Mouse (Mus musculus): ENCODE measurements at regions not wholly inside any gene's neighbourhood (a gene's known extent, or its start where the extent isn't known, plus 50 kb on each side); places are given as distances from the start of the nearest gene placed in this dataset.

GRCm38 (mm10) chr7:70908921-70909320 is 442.4 kb downstream of the Gm10295 start:
- TF ChIP-seq POLR2A (IDR thresholded peaks at IDR 0.05; ENCODE audit: insufficient read depth, low read depth, low read length) (no peak), CTCF (IDR thresholded peaks at IDR 0.05; ENCODE audit: insufficient read depth, low read depth, low read length) (no peak)
- Histone ChIP-seq H3K4me1 (ENCODE audit: control insufficient read depth, insufficient read depth, low read length) (no peaks in the 10 kb centered on the region), H3K4me3 (ENCODE audit: insufficient read depth, low read depth, low read length) (no peak overlapping the region), H3K27ac (ENCODE audit: insufficient read depth, low read depth, low read length) (no peak overlapping the region)
- WGBS, result 75% methylated on average over 3 of the region's 3 CpGs

GRCm38 (mm10) chr7:70891700-70892099 is 459.6 kb downstream of the Gm10295 start:
- H3K27ac ChIP-seq (ENCODE audit: insufficient read depth, low read depth, low read length), result no peak overlapping the region
- no peaks in the 10 kb centered on the region for H3K4me1 ChIP-seq (ENCODE audit: control insufficient read depth, insufficient read depth, low read length)
- H3K4me3 ChIP-seq (ENCODE audit: insufficient read depth, low read depth, low read length), result no peak overlapping the region
- TF ChIP-seq POLR2A (IDR thresholded peaks at IDR 0.05; ENCODE audit: insufficient read depth, low read depth, low read length), result no peak
- no peak for TF ChIP-seq CTCF (IDR thresholded peaks at IDR 0.05; ENCODE audit: insufficient read depth, low read depth, low read length)
- WGBS, result 95% methylated on average over 2 of the region's 2 CpGs

DNA sequence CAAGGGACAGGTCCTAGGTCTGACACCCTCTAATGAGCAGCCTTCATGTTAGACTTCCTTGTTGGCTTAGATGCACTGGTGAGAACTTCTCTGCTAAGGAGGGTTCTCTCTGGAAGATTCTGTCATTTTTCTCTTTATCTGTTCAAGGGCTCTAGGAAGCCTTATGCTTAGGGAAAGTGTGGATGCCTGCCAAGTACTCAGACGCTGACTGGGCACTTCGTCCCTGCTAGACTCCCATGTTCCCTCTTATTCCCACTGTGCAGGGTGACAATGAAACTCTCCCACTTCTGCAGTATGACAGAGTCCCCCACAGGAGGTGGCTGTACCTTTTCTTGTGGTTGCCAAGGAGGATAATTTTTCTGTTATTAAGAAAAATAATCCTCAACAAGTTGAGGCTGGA is 470.8 kb downstream of the Gm10295 start:
- H3K4me1 ChIP-seq (ENCODE audit: control insufficient read depth, insufficient read depth, low read length), result no peaks in the 10 kb centered on the region
- WGBS, result 33% methylated on average over 2 of the region's 2 CpGs
- H3K27ac ChIP-seq (ENCODE audit: insufficient read depth, low read depth, low read length), result no peak overlapping the region
- H3K4me3 ChIP-seq (ENCODE audit: insufficient read depth, low read depth, low read length), result no peak overlapping the region
- TF ChIP-seq CTCF (IDR thresholded peaks at IDR 0.05; ENCODE audit: insufficient read depth, low read depth, low read length), result no peak
- TF ChIP-seq POLR2A (IDR thresholded peaks at IDR 0.05; ENCODE audit: insufficient read depth, low read depth, low read length), result no peak

DNA sequence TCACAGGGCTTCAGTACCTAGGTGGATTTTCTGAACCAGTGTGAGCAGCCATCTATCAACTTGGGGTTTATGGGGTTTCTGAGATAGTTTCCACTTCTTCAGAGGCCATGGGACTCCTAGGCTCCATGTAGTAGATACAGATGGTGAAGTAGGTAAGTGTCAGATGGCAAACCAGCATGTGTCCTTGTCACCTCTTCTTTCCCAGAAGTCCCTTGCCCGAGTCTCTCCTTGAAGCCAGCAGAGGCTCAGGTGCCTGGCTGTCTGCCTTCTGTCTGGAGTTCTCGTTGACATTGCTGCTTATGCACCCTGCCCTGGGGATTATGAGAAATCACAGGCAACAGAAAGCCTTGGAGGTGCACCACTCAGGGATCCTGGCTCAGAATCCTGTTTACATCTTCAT is 476.9 kb downstream of the Gm10295 start:
- Histone ChIP-seq H3K4me1 (ENCODE audit: control insufficient read depth, insufficient read depth, low read length) (no peaks in the 10 kb centered on the region), H3K27ac (ENCODE audit: insufficient read depth, low read depth, low read length) (no peak overlapping the region), H3K4me3 (ENCODE audit: insufficient read depth, low read depth, low read length) (no peak overlapping the region)
- WGBS, result 93% methylated on average over 2 of the region's 2 CpGs
- no peak for TF ChIP-seq POLR2A (IDR thresholded peaks at IDR 0.05; ENCODE audit: insufficient read depth, low read depth, low read length)
- TF ChIP-seq CTCF (IDR thresholded peaks at IDR 0.05; ENCODE audit: insufficient read depth, low read depth, low read length), result no peak

GRCm38 (mm10) chr7:70870841-70871534 is 480.3 kb downstream of the Gm10295 start:
- WGBS, result 78% methylated on average over 10 of the region's 10 CpGs
- no peak for TF ChIP-seq POLR2A (IDR thresholded peaks at IDR 0.05; ENCODE audit: insufficient read depth, low read depth, low read length)
- TF ChIP-seq CTCF (IDR thresholded peaks at IDR 0.05; ENCODE audit: insufficient read depth, low read depth, low read length), result no peak
- H3K4me1 ChIP-seq (ENCODE audit: control insufficient read depth, insufficient read depth, low read length), result no peaks in the 10 kb centered on the region
- H3K4me3 ChIP-seq (ENCODE audit: insufficient read depth, low read depth, low read length), result no peak overlapping the region
- no peak overlapping the region for H3K27ac ChIP-seq (ENCODE audit: insufficient read depth, low read depth, low read length)

GRCm38 (mm10) chr7:70869125-70869524 is 482.2 kb downstream of the Gm10295 start:
- H3K4me1 ChIP-seq (ENCODE audit: control insufficient read depth, insufficient read depth, low read length), result no peaks in the 10 kb centered on the region
- WGBS, result 89% methylated on average over 1 of the region's 1 CpGs
- H3K27ac ChIP-seq (ENCODE audit: insufficient read depth, low read depth, low read length), result no peak overlapping the region
- TF ChIP-seq POLR2A (IDR thresholded peaks at IDR 0.05; ENCODE audit: insufficient read depth, low read depth, low read length) (no peak), CTCF (IDR thresholded peaks at IDR 0.05; ENCODE audit: insufficient read depth, low read depth, low read length) (no peak)
- no peak overlapping the region for H3K4me3 ChIP-seq (ENCODE audit: insufficient read depth, low read depth, low read length)

DNA sequence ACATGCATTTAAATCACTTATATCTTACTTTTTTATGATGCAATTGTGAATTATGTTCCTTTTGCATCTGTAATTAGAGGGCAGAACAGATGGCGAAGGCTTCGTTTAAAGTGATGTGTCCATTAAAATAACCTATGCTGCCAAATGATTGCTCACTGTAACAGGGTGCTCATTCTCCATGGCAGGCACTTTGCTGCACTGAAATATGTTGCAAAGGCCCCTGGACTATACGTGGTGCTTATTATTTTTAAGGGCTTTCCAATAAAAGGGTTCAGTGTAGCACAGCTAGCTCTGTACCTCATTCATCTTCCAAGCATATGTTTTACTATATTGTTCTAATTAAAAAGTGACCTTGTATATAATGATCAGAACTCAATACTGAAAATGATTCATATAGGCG is 491.3 kb downstream of the Gm10295 start:
- no peak overlapping the region for H3K27ac ChIP-seq (ENCODE audit: insufficient read depth, low read depth, low read length)
- WGBS, result 84% methylated on average over 4 of the region's 4 CpGs
- TF ChIP-seq POLR2A (IDR thresholded peaks at IDR 0.05; ENCODE audit: insufficient read depth, low read depth, low read length), result no peak
- no peak for TF ChIP-seq CTCF (IDR thresholded peaks at IDR 0.05; ENCODE audit: insufficient read depth, low read depth, low read length)

DNA sequence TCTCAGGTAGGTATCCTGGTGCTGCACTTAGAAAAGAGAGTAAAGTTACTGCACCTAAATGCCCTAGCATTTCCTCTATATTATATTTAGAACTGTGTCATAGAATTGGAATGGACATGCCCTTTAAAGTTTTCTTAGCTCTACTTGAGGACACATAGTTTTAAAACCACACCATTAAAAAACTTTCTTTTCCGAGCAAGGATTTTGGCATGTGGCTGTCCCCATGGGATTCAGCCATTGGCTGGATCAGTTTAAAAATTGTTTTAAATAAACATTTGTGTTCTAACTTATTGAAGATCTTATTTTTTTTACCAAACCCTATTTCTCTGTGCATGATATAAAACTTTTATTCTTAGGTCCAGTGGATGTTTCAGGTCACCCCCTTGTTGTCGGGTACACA is 484.2 kb upstream of the Nr2f2 start:
- Histone ChIP-seq H3K4me1 (ENCODE audit: control insufficient read depth, insufficient read depth, low read length) (no peaks in the 10 kb centered on the region), H3K27ac (ENCODE audit: insufficient read depth, low read depth, low read length) (no peak overlapping the region), H3K4me3 (ENCODE audit: insufficient read depth, low read depth, low read length) (no peak overlapping the region)
- TF ChIP-seq POLR2A (IDR thresholded peaks at IDR 0.05; ENCODE audit: insufficient read depth, low read depth, low read length) (no peak), CTCF (IDR thresholded peaks at IDR 0.05; ENCODE audit: insufficient read depth, low read depth, low read length) (no peak)
- 90% methylated on average over 2 of the region's 2 CpGs for WGBS

More for the DNA sequence above, 491.3 kb downstream of the Gm10295 start:
- no peak overlapping the region for H3K4me3 ChIP-seq (ENCODE audit: insufficient read depth, low read depth, low read length)
- no peaks in the 10 kb centered on the region for H3K4me1 ChIP-seq (ENCODE audit: control insufficient read depth, insufficient read depth, low read length)

- Histone ChIP-seq H3K27ac (ENCODE audit: insufficient read depth, low read depth, low read length) (no peak overlapping the region), H3K4me3 (ENCODE audit: insufficient read depth, low read depth, low read length) (no peak overlapping the region), H3K4me1 (ENCODE audit: control insufficient read depth, insufficient read depth, low read length) (no peaks in the 10 kb centered on the region)
- 69% methylated on average over 4 of the region's 4 CpGs for WGBS
- no peak for TF ChIP-seq POLR2A (IDR thresholded peaks at IDR 0.05; ENCODE audit: insufficient read depth, low read depth, low read length)
- no peak for TF ChIP-seq CTCF (IDR thresholded peaks at IDR 0.05; ENCODE audit: insufficient read depth, low read depth, low read length)
These were observed 481.7 kb upstream of the Nr2f2 start for GRCm38 (mm10) chr7:70848016-70848776.
